In genomic region chr5:115535635-115536034, GRCm38 (mm10) we compare ENCODE assay signal across 9 mouse cellular contexts. TPM values are rescaled to one million over a fixed set of nuclear protein-coding genes. Genes with fewer than 3 reads are reported as not detected.
A peak's percentile ranks its signal among the peaks of the same experiment; 100 is the strongest.
DNase-seq lines count a peak whose midpoint lies in the region; ATAC-seq and TF ChIP-seq lines count a peak whose summit lies in the region.
"Had no signal": no experiment of that assay in that cellular context is flagged by ENCODE, and none has a peak within 500 bp of the region (broad histone marks: within the 10 kb centered on the region; RNA-seq: fewer than 3 reads in every experiment).

No protein-coding gene starts in this region.

- no peaks in the 10 kb centered on the region for H3K9me3 ChIP-seq in midbrain, embryonic 13.5 days
- H3K9me3 ChIP-seq: midbrain, embryonic 15.5 days had no signal

- peak; percentile 40 for ATAC-seq in Patski
- no peak for ATAC-seq in midbrain, embryonic 13.5 days
- ATAC-seq: midbrain, embryonic 15.5 days had no signal

- no peaks in the 10 kb centered on the region for H3K27me3 ChIP-seq in Patski
- no peaks in the 10 kb centered on the region for H3K27me3 ChIP-seq in midbrain, embryonic 13.5 days
- H3K27me3 ChIP-seq: midbrain, embryonic 15.5 days had no signal

- no peak overlapping the region for H3K4me2 ChIP-seq in midbrain, embryonic 13.5 days (replicated peaks)
- H3K4me2 ChIP-seq: midbrain, embryonic 15.5 days had no signal

- CTCF ChIA-PET in Patski (lab: Charles Lee): interaction anchor here (1.2 to 11.0 kb wide), 2 partner anchors 20 to 29 kb away, joined by 4 to 160 read pairs; partner anchors contain the start of gene Pxn

- peaks cover 39% of the 10 kb centered on the region for H3K4me1 ChIP-seq in midbrain, embryonic 13.5 days (replicated peaks)

- H3K36me3 ChIP-seq in midbrain, embryonic 13.5 days: no peaks in the 10 kb centered on the region
- H3K36me3 ChIP-seq: midbrain, embryonic 15.5 days had no signal

- POLR2A ChIA-PET in Patski (lab: Charles Lee): interaction anchor here (0.5 to 2.8 kb wide), 4 partner anchors 19 to 30 kb away, joined by 3 to 19 read pairs (median 4); no protein-coding TSS in a partner anchor

- in situ Hi-C loops in Patski (cut with MboI; ENCODE audit: low pct_unique_long_range_greater_than_20kb): loop anchor here (5.0 kb wide), 1 partner anchor 33 kb away; no protein-coding TSS in a partner anchor

- peak; percentile 98 for DNase-seq in heart, adult 11 months
- DNase-seq in heart, postnatal 4 days: no peak
- DNase-seq in Patski (ENCODE audit: low read depth, low spot score): no peak
- peak; percentile 66 for DNase-seq in kidney, postnatal 10 days
- peak; percentile 74 to 77 for DNase-seq in lung, postnatal 4 days
- no peak for DNase-seq in urinary bladder, adult 2 months (ENCODE audit: low spot score)
- no peak for DNase-seq in urinary bladder, postnatal 14 days (ENCODE audit: low spot score)

- H3K9ac ChIP-seq in midbrain, embryonic 13.5 days (replicated peaks): no peak overlapping the region
- H3K9ac ChIP-seq: midbrain, embryonic 15.5 days had no signal

- no peak overlapping the region for H3K4me3 ChIP-seq in midbrain, embryonic 13.5 days (replicated peaks)
- H3K4me3 ChIP-seq: midbrain, embryonic 15.5 days had no signal

- no peak overlapping the region for H3K27ac ChIP-seq in midbrain, embryonic 13.5 days
- H3K27ac ChIP-seq: midbrain, embryonic 15.5 days had no signal

- 39% methylated on average over 7 of the region's 7 CpGs for WGBS in midbrain, embryonic 13.5 days

- TF ChIP-seq CTCF in Patski (IDR thresholded peaks at IDR 0.05): no peak

RNA-seq across cellular contexts. Expression of gene Rplp0, which starts 23.6 kb away (rescaled TPM):
- total RNA-seq in heart, postnatal 4 days (2021): 100 to 1,000 TPM; 852 to 919 TPM
- polyA plus RNA-seq in Patski (2021): 1,079 TPM
- 2,459 and 2,490 TPM in 2 replicates for polyA plus RNA-seq in urinary bladder, adult 2 months (2012; rRNA removed)
- 905 and 914 TPM in 2 replicates for polyA plus RNA-seq in midbrain, embryonic 13.5 days (2015; fragmentation: Nextera tagmentation; extraction: Ambion mirVana)

RNA-seq across cellular contexts. Expression of gene Pxn, which starts 29.2 kb away (rescaled TPM):
- 10 to 100 TPM; 62.9 to 66.0 TPM for total RNA-seq in heart, postnatal 4 days (2021)
- 136 TPM for polyA plus RNA-seq in Patski (2021)
- polyA plus RNA-seq in urinary bladder, adult 2 months (2012; rRNA removed): 68.7 and 73.4 TPM in 2 replicates
- 16.2 and 18.3 TPM in 2 replicates for polyA plus RNA-seq in midbrain, embryonic 13.5 days (2015; fragmentation: Nextera tagmentation; extraction: Ambion mirVana)

RNA-seq across cellular contexts. Expression of gene Gcn1l1, which starts 29.4 kb away (rescaled TPM):
- 10 to 100 TPM; 52.7 to 56.7 TPM for total RNA-seq in heart, postnatal 4 days (2021)
- 97.6 TPM for polyA plus RNA-seq in Patski (2021)
- polyA plus RNA-seq in urinary bladder, adult 2 months (2012; rRNA removed): 17.8 and 26.4 TPM in 2 replicates
- 48.6 and 49.1 TPM in 2 replicates for polyA plus RNA-seq in midbrain, embryonic 13.5 days (2015; fragmentation: Nextera tagmentation; extraction: Ambion mirVana)

RNA-seq across cellular contexts. Expression of gene Sirt4, which starts 51.1 kb away (rescaled TPM):
- 10 to 100 TPM; 10.5 to 12.7 TPM for total RNA-seq in heart, postnatal 4 days (2021)
- 34.6 TPM for polyA plus RNA-seq in Patski (2021)
- 56.1 and 75.8 TPM in 2 replicates for polyA plus RNA-seq in urinary bladder, adult 2 months (2012; rRNA removed)
- 26.1 and 28.7 TPM in 2 replicates for polyA plus RNA-seq in midbrain, embryonic 13.5 days (2015; fragmentation: Nextera tagmentation; extraction: Ambion mirVana)

Comparison
In these comparisons a context has a peak if more than half of its experiments do, and no peak if none do; other contexts are left out.
1. DNase-seq: peak in heart, adult 11 months (single experiment), kidney, postnatal 10 days (single experiment) and lung, postnatal 4 days (2 of 2); none in heart, postnatal 4 days (single experiment), Patski (single experiment), urinary bladder, adult 2 months (single experiment) and urinary bladder, postnatal 14 days (single experiment).